Mouse (Mus musculus): Measurements from ENCODE around the gene Adipor1. TPM values are rescaled to one million over a fixed set of nuclear protein-coding genes. Genes with fewer than 3 reads are reported as not detected.

Gene Adipor1
- polyA plus RNA-seq (2012; ENCODE audit: insufficient read depth, insufficient read length, missing spikeins), result 202 and 213 TPM in 2 replicates

DNA sequence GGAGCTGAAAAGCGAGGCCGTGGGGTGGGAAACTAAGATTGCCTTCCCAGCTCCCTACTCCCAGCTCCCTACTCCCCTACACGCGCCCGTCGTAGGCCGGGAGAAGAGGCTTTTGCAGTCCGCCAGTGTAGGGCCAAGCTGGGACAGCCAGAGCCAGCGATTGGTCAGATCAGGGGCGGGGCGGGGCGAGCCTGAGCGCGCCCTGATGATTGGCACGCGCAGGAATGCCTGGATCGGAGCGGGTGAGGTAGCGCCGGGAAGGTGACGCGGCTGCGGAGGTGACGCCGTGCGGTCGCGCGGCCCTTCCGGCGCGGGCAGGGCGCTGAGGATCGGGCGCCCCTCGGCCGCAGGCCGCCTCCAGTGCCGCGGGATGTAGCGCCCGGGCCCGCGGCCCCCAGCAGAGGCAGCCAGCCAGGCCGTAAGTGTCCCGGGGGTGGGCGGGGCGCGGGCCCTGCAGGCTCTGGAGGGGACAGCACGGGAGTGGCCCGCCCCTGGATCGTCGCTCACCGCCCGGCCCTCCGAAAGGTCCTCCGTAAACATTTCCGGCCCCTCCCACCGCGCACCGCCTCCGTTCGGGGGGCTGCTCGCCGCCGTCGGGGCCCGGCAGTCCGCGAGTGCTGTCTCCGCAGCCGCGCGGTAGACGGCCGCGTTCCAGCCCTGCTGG, at the start of gene Adipor1:
Gene Adipor1, plus strand, starts transcription at position 211 of the 664 bp plus-strand sequence.
- Histone ChIP-seq H3K27ac (ENCODE audit: insufficient read depth, low read depth, low read length) (peak within 1 kb of the TSS; percentile 99), H3K4me3 (ENCODE audit: insufficient read depth, low read length) (peak within 1 kb of the TSS; percentile 89), H3K4me1 (ENCODE audit: control insufficient read depth, insufficient read depth, low read length) (peaks cover 38% of the 10 kb centered on the region)
- TF ChIP-seq CTCF (IDR thresholded peaks at IDR 0.05; ENCODE audit: low read depth, low read length), result no peak
- peak; percentile 37; the same call in 1 of the 2 replicates for TF ChIP-seq POLR2A (IDR thresholded peaks at IDR 0.05; ENCODE audit: borderline replicate concordance, low read depth, low read length)

DNA sequence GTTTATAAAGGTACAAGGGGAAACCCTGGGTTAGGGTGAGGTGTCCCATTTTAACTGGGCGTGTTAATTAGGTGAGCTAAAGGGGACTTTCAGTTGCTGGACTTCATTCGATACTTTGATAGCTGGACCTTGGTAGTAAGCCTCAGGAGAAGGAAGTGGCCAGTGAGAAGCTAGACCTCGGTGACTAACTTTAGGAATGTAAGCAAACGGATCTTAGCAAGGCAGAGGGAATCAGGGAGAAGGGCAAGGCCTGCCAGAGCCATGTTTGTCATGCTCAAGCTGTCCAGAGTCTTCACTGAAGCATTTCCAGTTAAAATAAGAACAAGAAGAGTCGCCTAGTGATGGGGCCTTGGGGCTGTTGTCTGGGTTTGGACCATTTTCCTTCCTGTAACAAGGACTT, 49.7 kb upstream of the Adipor1 start:
- Histone ChIP-seq H3K4me1 (ENCODE audit: control insufficient read depth, insufficient read depth, low read length) (peaks cover 3% of the 10 kb centered on the region; the same call in 1 of the 2 replicates), H3K27ac (ENCODE audit: insufficient read depth, low read depth, low read length) (no peak overlapping the region), H3K4me3 (ENCODE audit: insufficient read depth, low read length) (no peak overlapping the region)
- no peak for TF ChIP-seq POLR2A (IDR thresholded peaks at IDR 0.05; ENCODE audit: borderline replicate concordance, low read depth, low read length)
- no peak for TF ChIP-seq CTCF (IDR thresholded peaks at IDR 0.05; ENCODE audit: low read depth, low read length)

- TF ChIP-seq POLR2A (IDR thresholded peaks at IDR 0.05; ENCODE audit: borderline replicate concordance, low read depth, low read length) (no peak), CTCF (IDR thresholded peaks at IDR 0.05; ENCODE audit: low read depth, low read length) (no peak)
- Histone ChIP-seq H3K4me3 (ENCODE audit: insufficient read depth, low read length) (no peak overlapping the region), H3K27ac (ENCODE audit: insufficient read depth, low read depth, low read length) (no peak overlapping the region), H3K4me1 (ENCODE audit: control insufficient read depth, insufficient read depth, low read length) (no peaks in the 10 kb centered on the region)
These were observed 46.3 kb upstream of the Adipor1 start for GRCm38 (mm10) chr1:134368777-134369337.

- TF ChIP-seq CTCF (IDR thresholded peaks at IDR 0.05; ENCODE audit: low read depth, low read length) (no peak), POLR2A (IDR thresholded peaks at IDR 0.05; ENCODE audit: borderline replicate concordance, low read depth, low read length) (no peak)
- H3K4me3 ChIP-seq (ENCODE audit: insufficient read depth, low read length), result no peak overlapping the region
- no peaks in the 10 kb centered on the region for H3K4me1 ChIP-seq (ENCODE audit: control insufficient read depth, insufficient read depth, low read length)
- no peak overlapping the region for H3K27ac ChIP-seq (ENCODE audit: insufficient read depth, low read depth, low read length)
These were observed 41.1 kb upstream of the Adipor1 start for GRCm38 (mm10) chr1:134374124-134374523.

DNA sequence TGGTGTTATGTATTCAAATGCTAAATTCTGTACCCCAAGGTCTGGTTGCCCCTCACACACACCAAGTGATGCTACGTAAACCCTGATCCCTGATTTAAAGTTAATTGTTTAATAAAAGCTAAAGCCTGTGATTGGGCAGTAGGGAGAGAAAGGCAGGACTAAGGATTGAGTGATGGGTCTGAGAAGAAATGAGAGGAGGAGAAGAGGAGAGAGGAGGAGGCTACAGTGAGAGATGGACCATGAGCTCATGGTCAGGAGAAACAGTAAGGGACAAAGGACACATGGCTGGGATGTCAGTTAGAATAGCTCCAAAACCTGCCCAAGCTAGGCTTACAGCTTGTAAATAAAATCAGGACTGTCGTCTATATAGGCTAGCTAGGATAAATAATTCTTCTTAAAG, 34.1 kb upstream of the Adipor1 start:
- Histone ChIP-seq H3K27ac (ENCODE audit: insufficient read depth, low read depth, low read length) (no peak overlapping the region), H3K4me3 (ENCODE audit: insufficient read depth, low read length) (no peak overlapping the region), H3K4me1 (ENCODE audit: control insufficient read depth, insufficient read depth, low read length) (peaks cover 8% of the 10 kb centered on the region)
- TF ChIP-seq POLR2A (IDR thresholded peaks at IDR 0.05; ENCODE audit: borderline replicate concordance, low read depth, low read length) (no peak), CTCF (IDR thresholded peaks at IDR 0.05; ENCODE audit: low read depth, low read length) (no peak)

GRCm38 (mm10) chr1:134381795-134382625, 33.2 kb upstream of the Adipor1 start:
- H3K4me3 ChIP-seq (ENCODE audit: insufficient read depth, low read length), result no peak overlapping the region
- peaks cover 8% of the 10 kb centered on the region for H3K4me1 ChIP-seq (ENCODE audit: control insufficient read depth, insufficient read depth, low read length)
- TF ChIP-seq CTCF (IDR thresholded peaks at IDR 0.05; ENCODE audit: low read depth, low read length) (no peak), POLR2A (IDR thresholded peaks at IDR 0.05; ENCODE audit: borderline replicate concordance, low read depth, low read length) (no peak)
- H3K27ac ChIP-seq (ENCODE audit: insufficient read depth, low read depth, low read length), result no peak overlapping the region

- H3K4me3 ChIP-seq (ENCODE audit: insufficient read depth, low read length), result no peak overlapping the region
- no peak for TF ChIP-seq CTCF (IDR thresholded peaks at IDR 0.05; ENCODE audit: low read depth, low read length)
- no peak for TF ChIP-seq POLR2A (IDR thresholded peaks at IDR 0.05; ENCODE audit: borderline replicate concordance, low read depth, low read length)
- H3K27ac ChIP-seq (ENCODE audit: insufficient read depth, low read depth, low read length), result no peak overlapping the region
- H3K4me1 ChIP-seq (ENCODE audit: control insufficient read depth, insufficient read depth, low read length), result peaks cover 8% of the 10 kb centered on the region
These were observed 30.6 kb upstream of the Adipor1 start for GRCm38 (mm10) chr1:134384581-134384980.

- peaks cover 8% of the 10 kb centered on the region for H3K4me1 ChIP-seq (ENCODE audit: control insufficient read depth, insufficient read depth, low read length)
- no peak overlapping the region for H3K27ac ChIP-seq (ENCODE audit: insufficient read depth, low read depth, low read length)
- no peak for TF ChIP-seq CTCF (IDR thresholded peaks at IDR 0.05; ENCODE audit: low read depth, low read length)
- TF ChIP-seq POLR2A (IDR thresholded peaks at IDR 0.05; ENCODE audit: borderline replicate concordance, low read depth, low read length), result no peak
- no peak overlapping the region for H3K4me3 ChIP-seq (ENCODE audit: insufficient read depth, low read length)
These were observed 30.0 kb upstream of the Adipor1 start for GRCm38 (mm10) chr1:134385176-134385575.

- Histone ChIP-seq H3K4me3 (ENCODE audit: insufficient read depth, low read length) (no peak within 1 kb of the TSS), H3K27ac (ENCODE audit: insufficient read depth, low read depth, low read length) (no peak within 1 kb of the TSS), H3K4me1 (ENCODE audit: control insufficient read depth, insufficient read depth, low read length) (peaks cover 8% of the 10 kb centered on the region)
- no peak for TF ChIP-seq CTCF (IDR thresholded peaks at IDR 0.05; ENCODE audit: low read depth, low read length)
These were observed 29.5 kb upstream of the Adipor1 start, which contains the start of gene 4933406M09Rik for GRCm38 (mm10) chr1:134385666-134386065. Gene 4933406M09Rik, plus strand, starts transcription at chr1:134385940.
